Mouse (Mus musculus) urinary bladder, postnatal 4 days (tissue): ENCODE data around the gene Fuca1.
A peak's percentile ranks its signal among the peaks of the same experiment; 100 is the strongest.

Source experiments
- DNase-seq, 2 experiments: peaks; one replicate each; pipeline ENCODE4 v3.0.0; 2021 to 2022; ENCODE audit warnings: low spot score in 2 of 2

The Fuca1 gene

GRCm38 (mm10) chr4:135953179-135953578 lies 32.6 kb downstream of the Fuca1 start:
- DNase-seq = no peak

DNA sequence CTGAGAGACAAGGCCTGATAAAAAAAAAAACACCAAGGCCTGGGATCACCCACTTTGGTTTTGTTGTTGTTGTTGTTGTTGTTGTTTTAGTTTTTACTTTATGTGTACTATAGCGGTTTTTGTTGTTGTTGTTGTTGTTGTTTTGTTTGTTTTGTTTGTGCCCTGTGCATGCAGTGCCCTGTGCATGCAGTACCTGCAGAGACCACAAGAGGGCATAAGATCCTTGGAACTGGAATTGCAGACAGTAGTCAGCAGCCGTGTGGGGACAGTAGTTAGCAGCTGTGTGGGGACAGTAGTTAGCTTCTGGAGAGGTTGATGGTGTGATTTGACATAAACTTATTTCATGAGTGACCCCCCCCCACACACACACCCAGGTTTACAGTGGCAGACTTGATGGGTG lies 33.7 kb downstream of the Fuca1 start:
- peak in 1 of 2 experiments; percentile 79 for DNase-seq

GRCm38 (mm10) chr4:135955886-135956285 lies 35.4 kb downstream of the Fuca1 start:
- DNase-seq = no peak

DNA sequence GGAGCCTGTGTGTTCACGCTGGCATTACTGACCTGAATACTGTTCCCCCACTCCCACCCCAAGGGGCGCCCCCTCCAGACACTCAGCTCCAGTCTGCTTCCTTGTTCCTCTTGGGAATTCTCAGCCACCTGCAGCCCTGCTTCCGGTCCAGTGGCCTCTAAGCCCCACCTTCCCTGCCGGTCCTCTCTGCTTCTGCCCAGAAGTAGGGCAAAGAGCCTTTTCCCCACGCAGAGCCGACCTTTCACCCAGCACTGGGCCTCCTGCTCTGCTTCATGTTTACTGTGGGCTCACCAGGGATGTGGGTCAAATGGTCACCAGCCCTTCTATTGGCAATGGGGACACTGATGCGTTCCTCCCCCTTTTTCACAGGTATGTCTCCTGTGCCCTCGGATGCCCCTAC lies 37.8 kb downstream of the Fuca1 start:
- DNase-seq = no peak

DNA sequence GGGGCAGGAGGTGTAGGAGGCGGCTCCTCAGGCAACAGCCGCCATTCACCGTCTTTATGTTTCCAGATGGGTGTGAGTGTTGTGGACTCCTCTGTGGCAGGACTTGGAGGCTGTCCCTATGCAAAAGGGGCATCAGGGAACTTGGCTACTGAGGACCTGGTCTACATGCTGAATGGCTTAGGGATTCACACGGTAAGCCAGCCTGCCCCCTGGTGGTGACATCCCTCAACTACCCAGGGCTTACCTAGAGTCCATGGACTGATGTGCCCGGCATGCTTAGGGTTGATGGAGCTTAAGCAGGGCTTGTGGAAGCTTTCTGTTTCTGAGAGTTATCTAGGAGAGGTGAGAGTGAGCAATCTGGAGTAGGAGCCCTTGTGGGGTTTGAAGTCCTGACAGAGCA lies 40.2 kb downstream of the Fuca1 start:
- peak in 1 of 2 experiments; percentile 84 for DNase-seq

- DNase-seq = no peak
Observed at GRCm38 (mm10) chr4:135961709-135962108, 41.2 kb downstream of the Fuca1 start.

DNA sequence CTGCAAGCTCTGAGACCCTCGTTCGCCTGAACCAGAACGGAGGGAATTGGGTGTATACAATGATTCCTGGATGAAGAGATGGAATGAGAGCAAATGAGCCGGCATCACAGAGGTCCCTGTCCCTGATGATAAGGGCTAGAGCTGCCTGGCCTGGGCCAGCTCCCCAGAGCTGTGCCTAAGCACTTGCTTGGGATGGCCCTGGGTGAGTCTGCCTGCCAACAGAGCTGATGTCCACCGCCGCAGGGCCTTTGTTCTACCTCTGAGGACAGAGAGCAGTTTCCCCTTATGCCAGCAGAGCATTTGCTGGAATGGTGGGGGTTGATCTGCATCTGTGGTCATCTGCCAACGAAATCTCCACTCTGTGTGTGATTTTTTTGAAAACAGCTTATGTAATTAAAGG lies 41.7 kb downstream of the Fuca1 start:
- no peak for DNase-seq

- DNase-seq = no peak
Observed at GRCm38 (mm10) chr4:135962946-135963345, 42.4 kb downstream of the Fuca1 start.

GRCm38 (mm10) chr4:135963457-135964193 lies 43.1 kb downstream of the Fuca1 start, which contains the start of gene Gale:
Gene Gale (plus strand): TSS chr4:135963727.
- peak; percentile 90 to 95 for DNase-seq

DNA sequence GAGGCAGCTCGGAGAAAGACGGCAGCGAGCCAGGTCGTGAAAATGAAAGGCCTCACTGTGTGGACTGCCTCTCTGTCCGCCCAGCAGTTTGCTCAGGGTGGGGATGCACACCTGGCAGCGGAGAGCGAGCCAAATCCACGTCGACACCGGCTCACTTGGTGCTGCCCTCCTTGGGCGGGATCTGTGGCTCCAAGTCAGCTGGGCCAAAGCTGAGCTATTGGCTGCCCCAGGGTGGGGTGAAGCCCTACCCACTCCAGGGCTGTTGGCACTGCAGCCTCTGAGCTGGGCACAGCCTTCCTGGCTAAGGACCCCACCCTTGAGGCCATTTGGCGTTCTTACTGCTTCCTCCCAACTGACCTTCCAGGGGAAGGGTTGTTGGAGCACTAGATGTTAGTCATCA lies 43.9 kb downstream of the Fuca1 start:
- DNase-seq = peak in 1 of 2 experiments; percentile 55

DNA sequence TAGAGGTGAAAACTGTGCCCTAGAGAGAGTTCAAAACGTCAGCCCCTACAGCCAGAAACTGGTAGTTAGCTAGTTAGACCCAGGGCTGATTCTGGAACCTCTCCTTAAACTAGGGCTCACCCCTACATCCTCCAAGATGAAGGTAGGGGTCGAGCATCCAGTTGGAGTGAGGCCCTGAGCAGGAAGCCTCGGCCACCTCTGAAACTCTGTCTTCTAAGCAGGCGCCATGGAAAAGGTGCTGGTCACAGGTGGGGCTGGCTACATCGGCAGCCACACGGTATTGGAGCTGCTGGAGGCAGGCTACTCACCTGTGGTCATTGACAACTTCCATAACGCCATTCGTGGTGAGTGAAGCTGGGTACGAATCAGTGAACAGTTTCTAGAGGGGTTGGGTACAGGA lies 44.6 kb downstream of the Fuca1 start:
- DNase-seq = no peak

- no peak for DNase-seq
Observed at GRCm38 (mm10) chr4:135966283-135966682, 45.7 kb downstream of the Fuca1 start.

- DNase-seq = no peak
Observed at GRCm38 (mm10) chr4:135967086-135967760, 46.7 kb downstream of the Fuca1 start.

GRCm38 (mm10) chr4:135968271-135968869 lies 47.8 kb downstream of the Fuca1 start:
- DNase-seq = no peak

DNA sequence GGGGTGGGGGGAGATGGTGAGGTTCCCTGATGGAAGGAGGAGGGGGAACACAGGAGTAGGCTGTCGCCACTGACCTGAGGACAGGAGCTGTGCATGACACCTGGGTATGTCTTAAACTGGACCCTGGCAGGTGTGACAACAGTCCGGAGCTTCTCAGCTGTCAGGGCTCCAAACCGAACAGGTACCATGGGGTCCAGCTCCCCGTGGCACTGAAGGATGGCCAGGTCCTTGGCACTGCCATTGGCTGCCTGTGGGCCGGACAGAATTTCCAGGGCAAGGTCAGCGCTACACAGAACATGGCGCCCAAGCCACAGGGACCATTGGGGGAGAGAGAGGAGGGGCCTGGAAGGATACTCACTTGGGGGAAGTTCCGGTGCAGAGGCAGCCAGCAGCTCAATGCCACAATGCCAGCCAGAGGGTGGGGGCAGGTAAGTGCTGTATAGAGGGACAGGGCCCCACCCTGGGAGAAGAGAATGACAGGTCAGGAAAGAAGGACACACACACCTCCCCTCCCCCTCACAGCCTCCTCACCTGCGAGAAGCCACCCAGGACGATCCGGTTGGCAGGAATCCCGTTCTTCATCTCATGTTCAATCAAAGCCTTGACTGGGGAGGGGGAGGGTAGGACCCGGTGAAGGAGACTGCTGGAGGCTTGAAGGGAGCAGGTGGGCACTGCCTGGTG lies 48.7 kb downstream of the Fuca1 start:
- DNase-seq = no peak

GRCm38 (mm10) chr4:135970585-135970984 lies 50.0 kb downstream of the Fuca1 start:
- DNase-seq = no peak

DNA sequence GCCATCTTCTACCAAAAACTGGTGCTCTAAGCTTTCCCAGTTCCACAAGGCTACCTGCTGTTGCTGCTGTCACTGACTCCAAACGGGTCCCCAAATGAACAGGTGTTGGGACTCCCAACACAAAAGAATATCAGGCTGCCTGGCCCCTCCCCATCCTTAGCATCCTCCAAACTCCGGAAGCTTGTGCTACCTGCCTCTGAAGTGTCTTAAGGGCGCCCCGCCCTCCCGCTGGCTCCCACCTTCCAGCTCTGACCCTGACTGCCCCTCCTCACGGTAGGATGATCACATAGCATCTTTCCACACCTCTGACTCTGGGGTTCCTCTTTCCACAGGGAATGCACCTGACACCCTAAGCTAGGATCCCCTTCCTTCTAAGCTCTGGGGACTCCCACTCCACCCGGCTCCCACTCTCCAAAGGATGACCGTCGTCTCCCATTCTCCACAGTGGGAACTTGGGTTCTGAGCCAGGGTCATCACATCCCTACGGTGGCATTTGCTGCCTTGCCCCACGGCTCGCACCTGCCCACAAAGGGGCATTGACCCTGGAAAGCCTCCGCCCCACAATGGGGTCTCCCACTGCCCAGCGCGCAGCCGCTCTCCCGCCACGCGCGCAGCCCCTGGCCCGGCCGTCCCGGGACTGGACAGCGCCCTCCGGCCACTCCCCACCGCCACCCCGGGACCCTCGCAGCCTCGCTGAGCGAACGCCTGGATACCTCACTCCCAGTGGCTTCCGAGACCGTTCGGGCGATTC lies 51.4 kb downstream of the Fuca1 start:
- no peak for DNase-seq

GRCm38 (mm10) chr4:135972556-135972906 lies 52.0 kb downstream of the Fuca1 start, which contains the start of gene Lypla2:
Gene Lypla2 (minus strand): TSS chr4:135972626.
- peak; percentile 86 to 91 for DNase-seq

GRCm38 (mm10) chr4:135972911-135973811 lies 52.6 kb downstream of the Fuca1 start:
- no peak for DNase-seq

DNA sequence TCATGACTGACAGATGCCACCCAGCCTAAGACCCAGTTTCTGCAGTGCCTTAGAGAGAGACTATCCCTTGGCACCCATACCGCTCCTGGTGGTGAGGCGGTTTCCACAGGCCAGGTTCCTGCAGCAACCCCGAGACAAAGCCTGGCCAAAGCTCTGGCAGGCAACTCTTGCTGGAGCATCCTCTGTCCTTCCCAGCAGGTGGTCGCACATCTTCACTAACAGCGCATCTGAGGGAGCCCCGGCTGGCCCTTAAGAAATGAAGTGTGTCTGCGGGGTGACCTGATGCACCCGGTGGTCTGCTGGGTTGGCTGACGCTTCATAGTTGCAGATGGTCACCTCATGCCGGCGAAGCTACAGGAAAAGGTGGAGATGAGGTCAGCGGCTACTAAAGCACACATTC lies 55.6 kb downstream of the Fuca1 start:
- no peak for DNase-seq
